Comparison of ENCODE assay signal across 14 mouse cellular contexts in the genomic region with DNA sequence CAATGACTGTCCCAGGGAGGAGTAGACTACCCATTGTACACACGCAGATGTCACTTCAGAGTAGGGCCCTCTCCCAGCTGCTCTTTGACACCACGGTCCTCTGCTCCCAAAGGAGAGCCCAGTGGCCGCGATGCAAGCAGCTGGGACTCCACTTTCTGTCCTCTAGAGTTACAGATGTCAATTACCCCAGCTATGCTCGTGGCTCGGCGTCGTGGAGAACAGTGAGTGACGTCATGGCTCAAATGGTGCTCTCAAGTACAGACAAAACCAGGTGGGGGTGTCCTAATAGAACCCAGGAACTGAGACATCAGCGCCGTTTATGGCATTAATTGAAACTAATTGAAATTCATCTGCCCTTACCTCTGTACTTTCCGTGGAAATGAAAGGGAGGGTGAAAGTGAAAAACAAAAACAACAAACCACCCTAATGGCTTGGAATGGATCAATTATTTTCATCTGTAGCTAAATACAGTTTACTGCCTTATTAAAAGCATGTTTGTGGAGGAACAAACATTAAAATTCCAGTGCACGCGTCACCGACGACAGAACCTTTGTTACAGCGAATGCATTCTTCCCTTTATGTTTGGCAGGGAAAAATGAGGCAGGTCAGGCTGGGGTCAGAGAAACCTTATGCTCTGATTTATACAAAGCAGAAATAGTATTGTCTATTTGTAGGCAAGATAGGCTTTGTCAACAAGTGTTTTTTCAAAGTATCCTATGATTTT.
DNase-seq lines count a peak whose midpoint lies in the region; ATAC-seq and TF ChIP-seq lines count a peak whose summit lies in the region.
"Had no signal": no experiment of that assay in that cellular context is flagged by ENCODE, and none has a peak within 500 bp of the region (broad histone marks: within the 10 kb centered on the region; RNA-seq: fewer than 3 reads in every experiment).

No protein-coding gene starts in this region.

- H3K9ac ChIP-seq in kidney, embryonic 15.5 days = no peak overlapping the region
- H3K9ac ChIP-seq in kidney, embryonic 14.5 days (ENCODE audit: low read depth, low read length) = no peak overlapping the region
- no peak overlapping the region for H3K9ac ChIP-seq in forebrain, embryonic 13.5 days
- no peak overlapping the region for H3K9ac ChIP-seq in neural tube, embryonic 13.5 days
- H3K9ac ChIP-seq: embryonic facial prominence, embryonic 12.5 days; liver, postnatal 0 days had no signal

- H3K4me2 ChIP-seq in kidney, embryonic 15.5 days = no peak overlapping the region
- no peak overlapping the region for H3K4me2 ChIP-seq in kidney, embryonic 14.5 days (replicated peaks; ENCODE audit: low read depth, low read length)
- H3K4me2 ChIP-seq in forebrain, embryonic 13.5 days = peak overlapping the region; percentile 16; the same call in 1 of the 2 replicates
- no peak overlapping the region for H3K4me2 ChIP-seq in neural tube, embryonic 13.5 days
- H3K4me2 ChIP-seq: embryonic facial prominence, embryonic 12.5 days had no signal

- 51% methylated on average over 17 of the region's 17 CpGs for WGBS in kidney, embryonic 15.5 days
- 49% methylated on average over 17 of the region's 17 CpGs for WGBS in kidney, embryonic 14.5 days
- whole genome bisulfite sequencing in forebrain, embryonic 13.5 days = 18% methylated on average over 17 of the region's 17 CpGs
- 13% methylated on average over 17 of the region's 17 CpGs for WGBS in neural tube, embryonic 13.5 days

- H3K9me3 ChIP-seq in kidney, embryonic 15.5 days (replicated peaks) = no peaks in the 10 kb centered on the region
- no peaks in the 10 kb centered on the region for H3K9me3 ChIP-seq in kidney, embryonic 14.5 days (ENCODE audit: control insufficient read depth, low read length)
- H3K9me3 ChIP-seq in forebrain, embryonic 13.5 days (replicated peaks) = no peaks in the 10 kb centered on the region
- no peaks in the 10 kb centered on the region for H3K9me3 ChIP-seq in neural tube, embryonic 13.5 days
- H3K9me3 ChIP-seq: embryonic facial prominence, embryonic 12.5 days had no signal

- H3K27me3 ChIP-seq in kidney, embryonic 15.5 days = no peaks in the 10 kb centered on the region
- no peaks in the 10 kb centered on the region for H3K27me3 ChIP-seq in kidney, embryonic 14.5 days (ENCODE audit: control insufficient read depth, insufficient read depth, low read length)
- 0 out of 2 replicates have a peak, but pooled peaks cover 4% of the 10 kb centered on the region for H3K27me3 ChIP-seq in forebrain, embryonic 13.5 days
- no peaks in the 10 kb centered on the region for H3K27me3 ChIP-seq in neural tube, embryonic 13.5 days
- H3K27me3 ChIP-seq: embryonic facial prominence, embryonic 12.5 days had no signal

- peak; percentile 69 for DNase-seq in embryo, embryonic 10 days (ENCODE audit: low spot score)
- DNase-seq in gastrocnemius, adult 2 months = no peak
- DNase-seq: cerebellum, adult 2 months; heart, postnatal 36 days; kidney, adult 11 months; left cerebral cortex, postnatal 4 days; liver, postnatal 0 days; right cerebral cortex, postnatal 25 days had no signal

- TF ChIP-seq CTCF in gastrocnemius, adult 2 months (IDR thresholded peaks at IDR 0.05) = no peak

- H3K4me1 ChIP-seq in kidney, embryonic 15.5 days = peaks cover 10% of the 10 kb centered on the region
- H3K4me1 ChIP-seq in kidney, embryonic 14.5 days (ENCODE audit: control insufficient read depth, insufficient read depth, low read length) = no peaks in the 10 kb centered on the region
- H3K4me1 ChIP-seq in forebrain, embryonic 13.5 days = peaks cover 8% of the 10 kb centered on the region
- H3K4me1 ChIP-seq in neural tube, embryonic 13.5 days (replicated peaks) = peaks cover 11% of the 10 kb centered on the region
- H3K4me1 ChIP-seq: embryonic facial prominence, embryonic 12.5 days had no signal

- H3K4me3 ChIP-seq in kidney, embryonic 15.5 days (replicated peaks) = no peak overlapping the region
- no peak overlapping the region for H3K4me3 ChIP-seq in kidney, embryonic 14.5 days (ENCODE audit: low read length)
- no peak overlapping the region for H3K4me3 ChIP-seq in forebrain, embryonic 13.5 days
- H3K4me3 ChIP-seq in neural tube, embryonic 13.5 days = no peak overlapping the region
- no peak overlapping the region for H3K4me3 ChIP-seq in gastrocnemius, adult 2 months
- H3K4me3 ChIP-seq: embryonic facial prominence, embryonic 12.5 days had no signal

- no peak overlapping the region for H3K27ac ChIP-seq in kidney, embryonic 15.5 days
- no peak overlapping the region for H3K27ac ChIP-seq in kidney, embryonic 14.5 days (ENCODE audit: low read depth, low read length)
- H3K27ac ChIP-seq in forebrain, embryonic 13.5 days = no peak overlapping the region
- no peak overlapping the region for H3K27ac ChIP-seq in neural tube, embryonic 13.5 days (replicated peaks)
- H3K27ac ChIP-seq in gastrocnemius, adult 2 months = no peak overlapping the region
- H3K27ac ChIP-seq: embryonic facial prominence, embryonic 12.5 days had no signal

- ATAC-seq in kidney, embryonic 15.5 days (replicated peaks; ENCODE audit: low FRiP score) = 0 out of 2 replicates have a peak, but pooled peaks have one; percentile 52
- no peak for ATAC-seq in kidney, embryonic 14.5 days (ENCODE audit: low FRiP score, low TSS enrichment)
- peak; percentile 56; the same call in 1 of the 2 replicates for ATAC-seq in forebrain, embryonic 13.5 days
- peak; percentile 63; the same call in 1 of the 2 replicates for ATAC-seq in neural tube, embryonic 13.5 days (ENCODE audit: low read depth)
- no peak for ATAC-seq in activated CD4-positive, CD25-positive, alpha-beta regulatory T cell, adult 4 months
- ATAC-seq: liver, postnatal 0 days had no signal

- intact Hi-C loops in gastrocnemius, adult 2 months (cut with DNase I) = no loop called here

- H3K36me3 ChIP-seq in kidney, embryonic 15.5 days = no peaks in the 10 kb centered on the region
- no peaks in the 10 kb centered on the region for H3K36me3 ChIP-seq in kidney, embryonic 14.5 days (ENCODE audit: control insufficient read depth, insufficient read depth, low read length)
- no peaks in the 10 kb centered on the region for H3K36me3 ChIP-seq in forebrain, embryonic 13.5 days (ENCODE audit: poor library complexity, severe bottlenecking)
- no peaks in the 10 kb centered on the region for H3K36me3 ChIP-seq in neural tube, embryonic 13.5 days
- H3K36me3 ChIP-seq: embryonic facial prominence, embryonic 12.5 days had no signal

Comparison
In these comparisons a context has a peak if more than half of its experiments do, and no peak if none do; other contexts are left out.
1. ATAC-seq: peak in kidney, embryonic 15.5 days (single experiment), forebrain, embryonic 13.5 days (single experiment) and neural tube, embryonic 13.5 days (single experiment); none in kidney, embryonic 14.5 days (single experiment) and activated CD4-positive, CD25-positive, alpha-beta regulatory T cell, adult 4 months (single experiment).